Mouse (Mus musculus): Measurements from ENCODE around the gene Slc37a4. TPM values are rescaled to one million over a fixed set of nuclear protein-coding genes. Genes with fewer than 3 reads are reported as not detected.
"Not testable (repeated sequence)": the region's sequence is repeated elsewhere in the genome, so short reads cannot be mapped to it uniquely, and the experiment has no call there.

Slc37a4 gene
- polyA plus RNA-seq, 1 experiment from 2014 or later, result 27.9 TPM

GRCm38 (mm10) chr9:44361190-44361917, 35.3 kb upstream of the Slc37a4 start, which contains the start of gene Vps11:
Gene Vps11, minus strand, starts transcription at chr9:44361670.
- Histone ChIP-seq H3K4me1 (replicated peaks; ENCODE audit: control insufficient read depth, insufficient read depth, low read length) (no peaks in the 10 kb centered on the region), H3K4me3 (ENCODE audit: low read depth, low read length) (peak within 1 kb of the TSS; percentile 74), H3K4me2 (replicated peaks; ENCODE audit: low read depth, low read length) (peak within 1 kb of the TSS; percentile 49), H3K27me3 (ENCODE audit: control insufficient read depth, insufficient read depth, low read length) (no peaks in the 10 kb centered on the region), H3K9me3 (ENCODE audit: control insufficient read depth, low read length) (no peaks in the 10 kb centered on the region), H3K36me3 (ENCODE audit: control insufficient read depth, insufficient read depth, low read length) (peaks cover 12% of the 10 kb centered on the region), H3K9ac (ENCODE audit: low read depth, low read length) (peak within 1 kb of the TSS; percentile 83), H3K27ac (ENCODE audit: low read depth, low read length) (no peak within 1 kb of the TSS)
- peak; percentile 94 for ATAC-seq (ENCODE audit: low FRiP score)
- WGBS, result 1% methylated on average over 44 of the region's 44 CpGs
- peak; percentile 97 for DNase-seq (ENCODE audit: low spot score)

DNA sequence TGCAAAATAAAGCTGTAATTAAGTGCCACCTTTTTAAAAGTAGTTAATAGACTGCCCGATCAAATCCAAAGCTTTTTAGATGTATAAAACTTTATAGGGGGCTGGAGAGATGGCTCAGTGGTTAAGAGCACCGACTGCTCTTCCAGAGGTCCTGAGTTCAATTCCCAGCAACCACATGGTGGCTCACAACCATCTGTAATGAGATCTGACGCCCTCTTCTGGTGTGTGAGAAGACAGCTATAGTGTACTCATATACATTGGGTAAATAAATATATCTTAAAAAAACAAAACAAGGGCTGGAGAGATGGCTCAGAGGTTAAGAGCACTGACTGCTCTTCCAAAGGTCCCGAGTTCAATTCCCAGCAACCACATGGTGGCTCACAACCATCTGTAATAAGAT, 34.7 kb upstream of the Slc37a4 start:
- H3K9me3 ChIP-seq (ENCODE audit: control insufficient read depth, low read length); H3K4me1 ChIP-seq (replicated peaks; ENCODE audit: control insufficient read depth, insufficient read depth, low read length); DNase-seq (ENCODE audit: low spot score); H3K9ac ChIP-seq (ENCODE audit: low read depth, low read length); H3K36me3 ChIP-seq (ENCODE audit: control insufficient read depth, insufficient read depth, low read length); H3K27me3 ChIP-seq (ENCODE audit: control insufficient read depth, insufficient read depth, low read length); H3K27ac ChIP-seq (ENCODE audit: low read depth, low read length): not testable (repeated sequence)
- peak overlapping the region; percentile 26; the same call in 1 of the 2 replicates for H3K4me2 ChIP-seq (replicated peaks; ENCODE audit: low read depth, low read length)
- WGBS, result 49% methylated on average over 4 of the region's 4 CpGs
- 0 out of 2 replicates have a peak, but pooled peaks have one; percentile 30 for ATAC-seq (ENCODE audit: low FRiP score)
- H3K4me3 ChIP-seq (ENCODE audit: low read depth, low read length), result peak overlapping the region; percentile 74; the same call in 1 of the 2 replicates

- Histone ChIP-seq H3K9me3 (ENCODE audit: control insufficient read depth, low read length) (no peaks in the 10 kb centered on the region), H3K4me3 (ENCODE audit: low read depth, low read length) (no peak overlapping the region), H3K36me3 (ENCODE audit: control insufficient read depth, insufficient read depth, low read length) (no peaks in the 10 kb centered on the region), H3K27ac (ENCODE audit: low read depth, low read length) (no peak overlapping the region), H3K27me3 (ENCODE audit: control insufficient read depth, insufficient read depth, low read length) (no peaks in the 10 kb centered on the region), H3K4me2 (replicated peaks; ENCODE audit: low read depth, low read length) (no peak overlapping the region), H3K4me1 (replicated peaks; ENCODE audit: control insufficient read depth, insufficient read depth, low read length) (no peaks in the 10 kb centered on the region), H3K9ac (ENCODE audit: low read depth, low read length) (no peak overlapping the region)
- ATAC-seq (ENCODE audit: low FRiP score), result no peak
- DNase-seq (ENCODE audit: low spot score), result peak; percentile 24
- 64% methylated on average over 3 of the region's 3 CpGs for WGBS
Observed at GRCm38 (mm10) chr9:44364480-44364879, 32.2 kb upstream of the Slc37a4 start.

DNA sequence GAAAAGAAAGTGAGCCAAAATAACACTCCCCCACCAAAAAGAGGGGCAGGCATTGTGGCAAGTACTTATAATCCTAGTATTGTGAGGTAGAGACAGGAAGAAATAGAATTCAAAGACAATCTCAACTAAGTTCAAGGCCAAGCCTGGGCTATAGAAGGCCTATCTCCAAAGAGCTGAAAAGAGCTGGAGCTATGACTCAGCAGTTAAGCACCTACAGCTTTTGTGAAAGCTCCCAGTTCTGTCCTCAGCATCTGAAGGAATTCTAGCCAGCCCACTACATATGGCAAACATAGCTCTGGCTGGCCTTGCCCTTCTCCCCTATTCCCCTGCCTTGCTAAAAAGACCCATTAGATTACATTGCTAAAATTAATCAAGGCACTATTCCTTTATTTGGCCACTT, 23.3 kb upstream of the Slc37a4 start:
- Histone ChIP-seq H3K27ac (ENCODE audit: low read depth, low read length) (no peak overlapping the region), H3K4me2 (replicated peaks; ENCODE audit: low read depth, low read length) (no peak overlapping the region), H3K27me3 (ENCODE audit: control insufficient read depth, insufficient read depth, low read length) (no peaks in the 10 kb centered on the region), H3K36me3 (ENCODE audit: control insufficient read depth, insufficient read depth, low read length) (no peaks in the 10 kb centered on the region), H3K4me3 (ENCODE audit: low read depth, low read length) (no peak overlapping the region), H3K9me3 (ENCODE audit: control insufficient read depth, low read length) (no peaks in the 10 kb centered on the region), H3K4me1 (replicated peaks; ENCODE audit: control insufficient read depth, insufficient read depth, low read length) (no peaks in the 10 kb centered on the region), H3K9ac (ENCODE audit: low read depth, low read length) (no peak overlapping the region)
- DNase-seq (ENCODE audit: low spot score), result no peak
- no peak for ATAC-seq (ENCODE audit: low FRiP score)

DNA sequence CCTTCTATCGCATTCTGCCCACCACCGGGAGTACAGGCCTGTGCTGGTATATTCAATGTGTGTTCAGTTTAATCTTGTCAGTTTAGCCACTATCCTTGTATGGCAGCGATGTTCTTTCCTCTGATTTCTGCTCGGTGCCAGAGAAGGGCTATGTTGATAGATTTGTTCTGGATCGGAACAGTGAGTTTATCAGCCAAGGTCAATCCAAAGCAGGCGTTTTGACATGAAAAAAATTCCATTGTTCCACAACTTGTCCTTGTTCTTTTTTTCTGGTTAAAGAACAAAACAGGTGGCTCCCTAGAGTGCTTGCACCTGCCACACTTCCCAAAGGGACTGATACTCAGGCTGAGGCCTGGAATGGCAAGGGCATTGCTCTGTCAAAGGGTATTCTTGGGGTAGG, 20.5 kb upstream of the Slc37a4 start:
- no peaks in the 10 kb centered on the region for H3K9me3 ChIP-seq (ENCODE audit: control insufficient read depth, low read length)
- no peak for ATAC-seq (ENCODE audit: low FRiP score)
- 95% methylated on average over 6 of the region's 6 CpGs for WGBS
- H3K27me3 ChIP-seq (ENCODE audit: control insufficient read depth, insufficient read depth, low read length), result no peaks in the 10 kb centered on the region
- no peak overlapping the region for H3K27ac ChIP-seq (ENCODE audit: low read depth, low read length)
- H3K9ac ChIP-seq (ENCODE audit: low read depth, low read length), result no peak overlapping the region
- no peak for DNase-seq (ENCODE audit: low spot score)
- H3K4me3 ChIP-seq (ENCODE audit: low read depth, low read length), result no peak overlapping the region
- peaks cover 8% of the 10 kb centered on the region; the same call in 1 of the 2 replicates for H3K4me1 ChIP-seq (replicated peaks; ENCODE audit: control insufficient read depth, insufficient read depth, low read length)
- H3K36me3 ChIP-seq (ENCODE audit: control insufficient read depth, insufficient read depth, low read length), result 0 out of 2 replicates have a peak, but pooled peaks cover 1% of the 10 kb centered on the region
- no peak overlapping the region for H3K4me2 ChIP-seq (replicated peaks; ENCODE audit: low read depth, low read length)

- not testable (repeated sequence) for H3K4me1 ChIP-seq (replicated peaks; ENCODE audit: control insufficient read depth, insufficient read depth, low read length); H3K27me3 ChIP-seq (ENCODE audit: control insufficient read depth, insufficient read depth, low read length); H3K36me3 ChIP-seq (ENCODE audit: control insufficient read depth, insufficient read depth, low read length); H3K27ac ChIP-seq (ENCODE audit: low read depth, low read length); H3K4me3 ChIP-seq (ENCODE audit: low read depth, low read length); ATAC-seq (ENCODE audit: low FRiP score); H3K9ac ChIP-seq (ENCODE audit: low read depth, low read length); H3K4me2 ChIP-seq (replicated peaks; ENCODE audit: low read depth, low read length); H3K9me3 ChIP-seq (ENCODE audit: control insufficient read depth, low read length); DNase-seq (ENCODE audit: low spot score)
- WGBS, result 94% methylated on average over 2 of the region's 2 CpGs
Observed at GRCm38 (mm10) chr9:44377335-44377734, 19.3 kb upstream of the Slc37a4 start.

GRCm38 (mm10) chr9:44378153-44378730, 18.4 kb upstream of the Slc37a4 start:
- Histone ChIP-seq H3K9me3 (ENCODE audit: control insufficient read depth, low read length) (no peaks in the 10 kb centered on the region), H3K4me3 (ENCODE audit: low read depth, low read length) (peak overlapping the region; percentile 93), H3K9ac (ENCODE audit: low read depth, low read length) (no peak overlapping the region; the same call in 1 of the 2 replicates), H3K4me2 (replicated peaks; ENCODE audit: low read depth, low read length) (peak overlapping the region; percentile 47), H3K27ac (ENCODE audit: low read depth, low read length) (no peak overlapping the region), H3K27me3 (ENCODE audit: control insufficient read depth, insufficient read depth, low read length) (no peaks in the 10 kb centered on the region), H3K36me3 (ENCODE audit: control insufficient read depth, insufficient read depth, low read length) (peaks cover 16% of the 10 kb centered on the region), H3K4me1 (replicated peaks; ENCODE audit: control insufficient read depth, insufficient read depth, low read length) (peaks cover 8% of the 10 kb centered on the region; the same call in 1 of the 2 replicates)
- WGBS, result 92% methylated on average over 5 of the region's 5 CpGs
- ATAC-seq (ENCODE audit: low FRiP score) (no peak), DNase-seq (ENCODE audit: low spot score) (no peak)

- H3K27ac ChIP-seq (ENCODE audit: low read depth, low read length), result peak within 1 kb of the TSS; percentile 75
- H3K27me3 ChIP-seq (ENCODE audit: control insufficient read depth, insufficient read depth, low read length), result no peaks in the 10 kb centered on the region
- H3K36me3 ChIP-seq (ENCODE audit: control insufficient read depth, insufficient read depth, low read length), result peaks cover 19% of the 10 kb centered on the region
- under 1% methylated on average over 79 of the region's 83 CpGs for WGBS
- H3K4me1 ChIP-seq (replicated peaks; ENCODE audit: control insufficient read depth, insufficient read depth, low read length), result peaks cover 8% of the 10 kb centered on the region; the same call in 1 of the 2 replicates
- DNase-seq (ENCODE audit: low spot score), result peak; percentile 99
- peak within 1 kb of the TSS; percentile 93 for H3K4me3 ChIP-seq (ENCODE audit: low read depth, low read length)
- peak within 1 kb of the TSS; percentile 96 for H3K9ac ChIP-seq (ENCODE audit: low read depth, low read length)
- peak within 1 kb of the TSS; percentile 67 for H3K4me2 ChIP-seq (replicated peaks; ENCODE audit: low read depth, low read length)
- ATAC-seq (ENCODE audit: low FRiP score), result peak; percentile 97
- H3K9me3 ChIP-seq (ENCODE audit: control insufficient read depth, low read length), result no peaks in the 10 kb centered on the region
Observed at GRCm38 (mm10) chr9:44379054-44379834, 17.4 kb upstream of the Slc37a4 start, which contains the start of gene Hyou1. Gene Hyou1, plus strand, starts transcription at chr9:44379490.
